Mouse (Mus musculus) ES-Bruce4 (cell line): ENCODE data around the gene Apobec2.

ENCODE experiments used
- EP300 ChIP-seq: IDR thresholded peaks from 2 replicates; pipeline ENCODE4 v1.6.1; 2011; ENCODE audit warnings: low read depth, low read length; ENCODE audit not compliant: insufficient read depth
- POLR2A ChIP-seq: IDR thresholded peaks from one replicate; pipeline ENCODE4 v1.8.1; 2011; ENCODE audit warnings: low read length; ENCODE audit not compliant: insufficient read depth

DNA sequence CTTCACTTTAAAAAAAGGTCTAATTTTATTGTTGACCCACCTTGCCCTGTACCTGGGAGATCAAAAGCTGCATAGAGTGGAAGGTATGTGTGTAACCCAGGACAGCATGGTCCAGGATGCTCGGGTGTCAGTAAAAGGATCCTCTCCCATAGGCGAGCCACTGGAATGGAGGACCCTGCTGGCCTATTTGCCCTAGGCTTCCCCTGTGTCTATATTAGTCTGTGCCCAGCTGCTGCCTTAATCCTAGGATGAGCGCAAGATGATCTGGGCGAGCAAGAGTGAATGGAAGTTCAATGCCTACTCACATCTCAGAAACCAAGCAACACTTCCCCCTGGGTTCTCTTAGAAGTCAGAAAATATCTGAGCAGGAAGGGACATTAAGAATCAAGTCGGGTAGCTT is 1.7 kb downstream of the Apobec2 start:
- TF ChIP-seq POLR2A (no peak), EP300 (no peak)
